Mouse (Mus musculus) E14TG2a.4 (cell line): Measurements from ENCODE around the gene Hdgfl2.

ENCODE experiments used
- CTCF ChIP-seq: conservative IDR thresholded peaks from 2 replicates; pipeline ENCODE4 v1.5.1; 2014; ENCODE audit warnings: low read length
- NANOG ChIP-seq: IDR thresholded peaks from 2 replicates; pipeline ENCODE4 v1.6.1; 2014; ENCODE audit warnings: borderline replicate concordance, low read length, mixed read lengths

DNA sequence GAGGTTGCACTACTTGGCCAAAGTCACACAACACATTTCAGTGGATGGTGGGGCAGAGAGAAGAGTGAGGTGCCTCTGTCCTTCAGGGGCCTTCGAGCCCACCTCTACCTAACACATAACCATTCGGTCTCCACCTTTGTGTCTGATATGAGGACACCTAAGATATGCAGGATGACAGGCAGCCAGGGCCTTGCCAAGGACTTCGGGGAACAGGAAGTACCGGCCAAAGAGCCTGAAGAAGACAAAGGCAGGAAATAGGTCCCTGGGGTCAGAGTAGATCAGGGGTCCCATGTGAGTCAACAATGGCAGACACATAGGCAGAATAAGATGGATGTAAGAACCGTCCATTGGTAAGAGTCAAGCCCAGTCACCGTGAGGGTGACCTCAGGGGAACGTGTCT is 57.1 kb downstream of the Hdgfl2 start:
- no peak for TF ChIP-seq CTCF
- no peak for TF ChIP-seq NANOG
